Mouse (Mus musculus): ENCODE measurements at regions not wholly inside any gene's neighbourhood (a gene's known extent, or its start where the extent isn't known, plus 50 kb on each side); places are given as distances from the start of the nearest gene placed in this dataset.

DNA sequence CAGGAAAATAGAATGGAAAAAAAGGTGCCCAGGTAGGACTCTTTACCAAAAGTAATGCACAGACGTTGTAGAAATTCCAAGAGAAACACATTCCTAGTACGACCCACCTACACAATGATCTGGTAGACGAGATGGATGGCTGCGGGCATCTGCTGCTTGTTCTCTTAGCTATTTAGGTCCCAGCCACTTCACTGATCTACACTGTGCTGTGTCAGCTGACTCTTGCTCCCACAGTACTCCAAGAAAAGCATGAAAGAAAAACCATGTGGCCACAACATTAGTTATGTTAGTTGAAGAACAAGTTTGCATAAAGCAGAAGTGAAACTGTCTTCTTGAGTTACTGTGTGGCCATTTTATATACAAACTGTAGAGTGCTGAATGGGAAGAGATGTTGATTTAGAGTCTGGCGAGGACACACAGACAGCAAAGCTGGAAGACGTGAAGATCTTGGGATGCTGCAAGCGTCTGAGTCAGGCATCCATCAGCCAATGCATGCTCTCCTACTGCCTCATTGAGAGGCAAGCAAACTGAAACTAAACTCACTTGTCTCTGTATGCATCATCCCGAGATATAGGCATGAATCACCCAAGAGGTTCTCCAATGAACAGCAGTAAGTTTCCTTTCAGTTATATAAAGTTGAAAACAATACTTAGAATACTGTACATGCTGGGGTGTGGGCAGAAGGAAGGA lies 626.6 kb downstream of the Dok5 start:
- no peak for ATAC-seq (replicated peaks; ENCODE audit: poor library complexity)

- ATAC-seq (replicated peaks; ENCODE audit: poor library complexity) = no peak
These were observed 616.5 kb downstream of the Dok5 start for GRCm38 (mm10) chr2:171348156-171348555.

GRCm38 (mm10) chr2:171333816-171334757 lies 602.5 kb downstream of the Dok5 start:
- ATAC-seq (replicated peaks; ENCODE audit: poor library complexity) = no peak

DNA sequence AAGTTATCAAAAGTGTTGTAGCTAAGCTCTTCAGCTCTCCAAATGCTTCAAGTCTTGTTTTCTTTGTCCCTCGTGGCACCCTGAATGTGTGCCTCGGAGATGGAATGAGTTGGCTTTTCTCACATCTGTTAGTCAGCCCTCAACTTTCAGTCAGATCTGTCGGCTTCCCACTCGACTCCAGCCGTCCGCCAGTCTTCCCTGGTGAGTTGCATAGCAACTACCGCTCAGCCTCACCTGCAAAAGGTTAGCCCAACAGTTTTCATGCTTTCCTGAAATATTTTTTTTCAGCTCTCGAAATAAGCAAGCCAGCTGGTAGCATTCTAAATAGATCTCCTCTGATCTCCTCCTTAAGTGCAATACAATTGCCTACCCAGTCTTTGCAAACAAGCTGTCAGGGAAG lies 601.2 kb downstream of the Dok5 start:
- ATAC-seq (replicated peaks; ENCODE audit: poor library complexity) = no peak

- no peak for ATAC-seq (replicated peaks; ENCODE audit: poor library complexity)
These were observed 599.9 kb downstream of the Dok5 start for GRCm38 (mm10) chr2:171331529-171331928.

GRCm38 (mm10) chr2:171326909-171327308 lies 595.3 kb downstream of the Dok5 start:
- no peak for ATAC-seq (replicated peaks; ENCODE audit: poor library complexity)

GRCm38 (mm10) chr2:171308486-171308885 lies 576.9 kb downstream of the Dok5 start:
- no peak for ATAC-seq (replicated peaks; ENCODE audit: poor library complexity)

DNA sequence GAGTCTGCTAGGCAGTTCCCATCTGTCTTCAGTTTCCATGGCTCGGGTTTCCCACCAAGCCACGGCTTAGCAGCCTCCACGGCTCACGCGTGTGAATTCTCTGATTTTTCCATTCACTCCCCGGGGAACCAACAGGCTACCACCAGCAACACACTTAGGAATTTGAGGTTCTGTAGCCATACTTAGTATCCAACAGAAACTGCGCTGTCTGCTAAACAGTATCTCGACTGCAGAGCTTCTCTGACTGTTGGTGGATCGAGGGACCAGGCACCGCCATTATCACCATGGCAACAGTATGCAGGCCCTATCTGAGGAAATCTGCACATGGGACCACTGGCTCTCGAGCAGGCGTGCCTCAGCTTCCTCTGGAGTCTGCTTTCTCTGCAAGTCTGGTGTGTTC lies 574.4 kb downstream of the Dok5 start:
- ATAC-seq (replicated peaks; ENCODE audit: poor library complexity) = no peak

DNA sequence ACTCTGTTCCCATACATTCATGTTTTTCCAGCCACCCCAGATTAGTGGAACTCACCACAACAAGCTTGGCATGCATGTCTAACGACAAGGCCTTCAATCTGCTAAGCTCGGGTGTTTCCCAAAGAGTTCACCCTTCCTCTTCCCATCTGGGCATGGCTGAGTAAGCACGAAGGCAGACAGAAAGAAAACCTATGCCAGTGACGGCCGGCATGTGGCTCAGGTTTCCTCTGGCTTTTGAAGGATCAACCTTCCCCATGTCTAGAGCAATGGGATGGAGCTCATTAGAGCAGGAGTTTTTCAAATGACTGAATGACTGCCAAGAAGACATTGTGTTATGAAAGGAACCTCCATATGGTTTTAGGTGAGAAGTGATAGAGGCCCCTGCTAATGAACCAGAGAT lies 566.9 kb downstream of the Dok5 start:
- no peak for ATAC-seq (replicated peaks; ENCODE audit: poor library complexity)

DNA sequence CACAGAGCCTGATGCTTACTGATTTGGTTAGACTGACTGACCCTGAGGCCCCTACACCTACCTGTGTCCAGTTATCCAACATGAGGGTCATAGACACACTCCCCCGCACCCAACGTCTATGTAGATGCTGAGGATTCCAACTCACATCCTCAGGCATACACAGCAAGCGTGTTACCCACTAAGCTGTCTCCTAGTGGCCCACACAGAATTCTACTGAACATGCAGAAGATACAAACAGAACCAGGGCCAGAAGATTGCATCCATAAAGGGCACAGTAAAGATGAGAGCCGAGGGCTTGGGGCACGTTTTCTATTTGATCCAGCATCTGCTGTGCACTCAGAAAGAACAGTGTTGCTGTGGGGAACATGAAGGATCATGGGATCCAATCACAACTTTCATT lies 564.0 kb downstream of the Dok5 start:
- ATAC-seq (replicated peaks; ENCODE audit: poor library complexity) = no peak

DNA sequence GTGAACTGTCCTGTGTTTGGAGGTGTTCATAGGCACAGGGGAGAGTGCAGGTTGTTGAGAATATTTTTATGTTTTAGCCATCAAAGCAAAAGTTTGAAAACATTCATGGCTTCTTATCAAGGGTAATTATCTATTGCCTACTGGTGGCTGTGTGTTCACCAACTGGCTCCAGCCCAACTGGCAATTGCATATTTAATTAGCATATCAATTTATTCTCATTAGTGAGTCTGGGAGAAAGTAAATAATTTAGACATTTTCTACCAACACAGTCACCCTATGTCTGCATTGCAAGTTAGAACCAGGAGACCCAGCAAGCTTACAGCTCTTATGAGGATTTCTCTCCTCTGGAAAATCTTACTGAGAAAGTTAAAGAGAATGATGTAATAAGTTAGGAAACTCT lies 561.0 kb downstream of the Dok5 start:
- no peak for ATAC-seq (replicated peaks; ENCODE audit: poor library complexity)

DNA sequence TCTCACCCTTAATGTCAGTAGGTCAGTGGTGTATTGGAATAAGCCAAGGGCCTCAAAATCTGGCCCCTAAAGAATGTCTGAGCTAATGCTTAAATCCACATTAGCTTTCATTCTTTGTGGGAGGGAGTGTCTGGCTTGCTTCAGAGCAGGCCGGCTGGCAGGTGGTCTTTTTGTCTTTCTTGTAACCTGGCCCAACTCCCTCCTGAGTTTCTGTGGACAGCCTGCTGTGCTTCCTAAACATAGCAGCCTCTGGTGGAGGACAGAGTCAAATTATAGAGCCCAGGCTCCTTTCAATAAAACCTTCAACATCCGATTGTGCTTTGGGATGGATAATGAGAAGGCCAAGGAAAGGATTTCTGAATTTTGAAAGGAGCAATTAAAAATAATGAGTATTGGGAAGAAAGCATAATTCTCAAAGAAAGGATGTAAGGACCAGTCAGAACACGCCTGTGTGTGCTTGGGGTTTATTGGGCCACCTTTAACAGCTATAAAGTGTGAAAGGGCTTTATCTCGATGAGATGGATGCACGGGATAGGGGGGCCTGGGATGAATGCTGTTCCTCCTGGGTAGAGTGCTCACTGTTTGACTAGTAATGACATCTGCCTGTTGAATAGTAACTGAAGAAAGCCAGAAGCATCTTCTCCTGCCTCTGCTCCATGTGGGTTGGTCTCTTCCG lies 554.2 kb downstream of the Dok5 start:
- ATAC-seq (replicated peaks; ENCODE audit: poor library complexity) = no peak

DNA sequence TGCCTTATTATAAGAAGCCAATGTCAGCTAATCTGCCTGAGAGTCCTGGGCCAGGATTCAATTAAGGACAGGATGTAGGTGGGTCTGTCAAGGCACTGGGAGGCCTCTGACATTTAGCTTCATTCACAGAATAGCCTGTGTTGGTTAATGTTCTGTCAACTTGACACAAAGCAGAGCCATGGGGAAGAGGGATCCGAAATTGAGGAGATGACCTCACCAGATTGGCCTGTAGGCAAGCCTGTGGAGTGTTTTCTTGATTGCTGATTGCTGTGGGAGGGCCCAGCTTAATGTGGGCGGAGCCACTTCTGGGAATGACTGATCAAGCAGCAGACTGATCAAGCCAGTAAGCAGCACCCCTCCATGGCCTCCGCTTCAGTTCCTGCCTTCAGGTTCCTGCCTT lies 548.5 kb downstream of the Dok5 start:
- no peak for ATAC-seq (replicated peaks; ENCODE audit: poor library complexity)

DNA sequence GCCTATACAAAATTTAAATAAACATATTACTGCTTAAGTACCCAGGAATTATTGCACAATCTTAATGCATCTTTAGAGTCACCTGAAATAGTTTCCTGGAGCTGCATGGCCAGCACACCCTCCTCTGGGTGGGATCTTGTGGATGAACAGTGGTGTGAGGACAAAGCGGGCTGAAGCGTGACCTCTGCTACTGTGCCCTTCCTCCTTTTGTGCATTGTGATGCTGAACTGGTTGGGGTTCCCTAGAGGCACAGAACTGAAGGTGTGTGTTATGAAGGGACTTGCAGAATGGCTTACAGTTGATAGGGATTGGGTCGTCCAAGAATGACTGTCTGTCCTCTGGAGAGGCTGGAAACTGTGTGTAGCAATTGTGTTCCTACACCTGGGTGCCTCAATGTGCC lies 547.7 kb downstream of the Dok5 start:
- ATAC-seq (replicated peaks; ENCODE audit: poor library complexity) = no peak

- ATAC-seq (replicated peaks; ENCODE audit: poor library complexity) = no peak
These were observed 521.6 kb downstream of the Dok5 start for GRCm38 (mm10) chr2:171253194-171253593.

DNA sequence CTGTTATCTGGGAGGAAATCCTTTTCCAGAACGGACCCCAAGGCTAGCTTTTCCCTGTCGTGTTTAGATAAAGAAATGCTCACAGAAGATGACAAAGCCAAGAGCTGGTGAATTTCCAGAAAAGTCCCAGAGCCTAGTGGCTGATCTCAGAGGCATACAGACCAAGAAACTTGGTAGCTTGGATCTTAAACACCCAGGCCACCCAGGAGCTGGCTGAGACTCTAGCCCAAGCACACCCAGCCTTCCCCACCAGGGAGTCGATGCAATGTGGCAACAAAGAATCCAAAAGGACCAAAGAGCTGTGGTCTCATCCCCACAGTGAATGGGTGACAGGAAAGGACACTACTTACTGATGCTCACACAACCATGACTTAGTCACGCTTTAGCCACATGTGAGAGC lies 513.8 kb downstream of the Dok5 start:
- no peak for ATAC-seq (replicated peaks; ENCODE audit: poor library complexity)

- ATAC-seq (replicated peaks; ENCODE audit: poor library complexity) = no peak
These were observed 510.7 kb downstream of the Dok5 start for GRCm38 (mm10) chr2:171242356-171242755.

- no peak for ATAC-seq (replicated peaks; ENCODE audit: poor library complexity)
These were observed 505.8 kb downstream of the Dok5 start for GRCm38 (mm10) chr2:171237276-171237960.

DNA sequence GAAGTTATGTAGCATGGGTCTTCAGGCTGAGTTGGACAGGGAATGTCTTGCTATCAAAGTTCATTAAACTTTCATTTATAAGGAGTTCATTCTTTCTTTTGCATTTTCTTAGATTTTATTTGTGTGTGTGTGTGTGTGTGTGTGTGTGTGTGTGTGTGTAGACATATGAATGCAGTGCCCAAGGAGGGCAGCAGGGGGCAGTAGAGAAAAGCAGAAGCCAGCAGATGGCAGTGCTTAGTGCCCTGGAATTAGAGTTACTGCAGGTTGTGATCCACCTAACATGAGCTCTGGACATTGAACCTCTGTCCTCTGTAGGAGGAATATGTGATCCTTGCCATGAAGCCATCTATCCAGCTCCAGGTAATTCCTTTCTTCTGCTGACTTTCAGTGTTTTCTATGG lies 501.2 kb downstream of the Dok5 start:
- ATAC-seq (replicated peaks; ENCODE audit: poor library complexity) = no peak

DNA sequence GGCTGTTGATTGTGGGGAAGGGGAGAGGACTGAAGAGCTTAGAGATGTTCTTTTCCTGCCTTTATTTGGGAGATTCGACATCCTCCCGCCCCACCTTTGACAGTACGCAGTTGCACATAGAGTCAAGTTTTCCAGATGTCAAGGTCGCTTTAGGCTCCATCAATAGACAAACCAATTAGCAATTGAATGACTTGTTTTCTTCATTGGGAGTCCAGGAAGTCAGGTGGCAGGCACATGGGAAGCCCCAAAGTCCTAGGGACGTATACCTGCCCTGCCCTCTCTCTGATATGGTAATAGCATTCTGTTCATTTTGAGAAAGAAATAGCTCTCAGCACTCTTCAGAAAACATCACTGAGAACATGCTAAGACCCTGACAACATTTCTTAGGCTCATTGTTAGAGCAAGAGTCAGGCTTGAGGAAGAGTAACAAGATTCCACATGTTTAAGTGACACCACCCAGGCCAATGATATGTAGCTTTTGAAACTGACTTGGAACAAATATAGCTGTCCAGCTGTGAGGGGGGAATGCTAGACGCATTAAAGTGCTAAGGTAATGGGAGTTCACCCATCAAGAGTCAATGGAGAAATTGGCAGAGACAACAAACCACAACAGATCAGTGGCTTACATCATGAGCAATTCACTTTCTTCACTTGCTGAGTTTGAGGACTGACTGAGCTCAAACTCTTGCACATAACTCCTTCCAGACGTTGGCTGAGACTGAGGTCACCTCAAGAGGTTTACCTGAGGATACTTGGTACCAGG lies 499.9 kb downstream of the Dok5 start:
- no peak for ATAC-seq (replicated peaks; ENCODE audit: poor library complexity)
